Comparison of ENCODE assay signal across 9 mouse cellular contexts in the genomic region with DNA sequence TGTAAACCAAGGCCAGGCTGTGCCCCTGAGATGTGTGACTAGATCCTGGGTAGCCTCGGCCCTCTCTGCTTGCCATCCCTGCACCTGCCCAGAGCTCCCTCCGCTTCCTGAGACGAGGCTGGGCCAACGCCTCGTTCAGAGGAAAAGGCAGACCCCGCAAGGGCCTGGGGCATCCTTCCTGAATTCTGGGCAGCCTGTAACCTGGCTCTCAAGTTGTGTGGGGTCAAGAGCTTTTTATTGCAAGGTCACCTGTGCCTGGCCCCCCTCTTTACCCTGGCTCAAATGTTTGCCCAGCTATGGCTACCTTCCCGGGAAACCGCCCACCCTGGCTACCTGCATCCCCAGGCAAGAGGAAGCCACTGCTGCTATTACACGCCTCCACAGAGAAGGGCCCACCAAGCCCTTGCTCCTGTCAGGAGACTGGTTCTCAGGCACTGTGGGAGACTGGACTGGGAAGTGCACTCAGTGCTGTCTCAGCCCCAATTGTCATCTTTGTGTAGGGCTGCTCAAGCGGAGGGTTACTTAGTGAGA. TPM values are rescaled to one million over a fixed set of nuclear protein-coding genes. Genes with fewer than 3 reads are reported as not detected.
DNase-seq lines count a peak whose midpoint lies in the region; ATAC-seq lines count a peak whose summit lies in the region.
"Had no signal": no experiment of that assay in that cellular context is flagged by ENCODE, and none has a peak within 500 bp of the region (broad histone marks: within the 10 kb centered on the region; RNA-seq: fewer than 3 reads in every experiment).

No protein-coding gene starts in this region.

- H3K4me1 ChIP-seq in forebrain, embryonic 11.5 days (replicated peaks; ENCODE audit: control insufficient read depth, insufficient read depth, low read length), result peaks cover 9% of the 10 kb centered on the region; the same call in 1 of the 2 replicates
- H3K4me1 ChIP-seq in limb, embryonic 10.5 days, result peaks cover 25% of the 10 kb centered on the region
- H3K4me1 ChIP-seq in neural tube, embryonic 14.5 days (ENCODE audit: control insufficient read depth, insufficient read depth, low read length), result peaks cover 10% of the 10 kb centered on the region

- H3K4me3 ChIP-seq in forebrain, embryonic 11.5 days (ENCODE audit: low read depth, low read length), result peak overlapping the region; percentile 46
- H3K4me3 ChIP-seq in limb, embryonic 10.5 days, result peak overlapping the region; percentile 58
- H3K4me3 ChIP-seq in neural tube, embryonic 14.5 days (ENCODE audit: low read depth, low read length), result peak overlapping the region; percentile 41

- ATAC-seq in forebrain, embryonic 11.5 days (replicated peaks; ENCODE audit: low FRiP score), result peak; percentile 46
- ATAC-seq in neural tube, embryonic 14.5 days (ENCODE audit: low read depth), result peak; percentile 47

- no peaks in the 10 kb centered on the region for H3K36me3 ChIP-seq in forebrain, embryonic 11.5 days (ENCODE audit: control insufficient read depth, insufficient read depth, low read length)
- H3K36me3 ChIP-seq in limb, embryonic 10.5 days, result peaks cover 3% of the 10 kb centered on the region
- H3K36me3 ChIP-seq in neural tube, embryonic 14.5 days (ENCODE audit: control insufficient read depth, insufficient read depth, low read length), result no peaks in the 10 kb centered on the region

- peak overlapping the region; percentile 77 for H3K9ac ChIP-seq in forebrain, embryonic 11.5 days (ENCODE audit: low read length)
- peak overlapping the region; percentile 77 for H3K9ac ChIP-seq in neural tube, embryonic 14.5 days (replicated peaks; ENCODE audit: low read depth, low read length)

- H3K27ac ChIP-seq in forebrain, embryonic 11.5 days (ENCODE audit: low read depth, low read length), result peak overlapping the region; percentile 84
- peak overlapping the region; percentile 92 for H3K27ac ChIP-seq in limb, embryonic 10.5 days
- peak overlapping the region; percentile 82 for H3K27ac ChIP-seq in neural tube, embryonic 14.5 days (ENCODE audit: low read depth, low read length)

- peak overlapping the region; percentile 90 for H3K4me2 ChIP-seq in forebrain, embryonic 11.5 days (ENCODE audit: low read depth, low read length, severe bottlenecking)
- peak overlapping the region; percentile 77 for H3K4me2 ChIP-seq in neural tube, embryonic 14.5 days (ENCODE audit: low read depth, low read length)

- intact Hi-C loops in left cerebral cortex, postnatal 10 days (cut with DNase I), result no loop called here

- H3K9me3 ChIP-seq in forebrain, embryonic 11.5 days (ENCODE audit: control insufficient read depth, low read length), result no peaks in the 10 kb centered on the region
- H3K9me3 ChIP-seq in limb, embryonic 10.5 days (replicated peaks), result no peaks in the 10 kb centered on the region
- no peaks in the 10 kb centered on the region for H3K9me3 ChIP-seq in neural tube, embryonic 14.5 days (ENCODE audit: control insufficient read depth, low read length)

- WGBS in forebrain, embryonic 11.5 days, result 20% methylated on average over 10 of the region's 10 CpGs
- WGBS in limb, embryonic 10.5 days, result 37% methylated on average over 10 of the region's 10 CpGs
- WGBS in neural tube, embryonic 14.5 days, result 28% methylated on average over 10 of the region's 10 CpGs

- DNase-seq in heart, adult 8-10 months (ENCODE audit: low spot score), result peak; percentile 16
- DNase-seq in heart, adult 18-20 months, result no peak
- DNase-seq in ES-CJ7 (ENCODE audit: low read depth, low spot score), result peak; percentile 35
- peak; percentile 60 for DNase-seq in forebrain, embryonic 11.5 days (ENCODE audit: low spot score)
- no peak for DNase-seq in limb, embryonic 10.5 days (ENCODE audit: low spot score)
- DNase-seq in natural killer cell, adult 2 months (ENCODE audit: low spot score in 2 of 2), result no peak
- DNase-seq in left cerebral cortex, postnatal 10 days (ENCODE audit: extremely low spot score in 1 of 2, low spot score in 2 of 2), result no peak

- H3K27me3 ChIP-seq in forebrain, embryonic 11.5 days (ENCODE audit: control insufficient read depth, insufficient read depth, low read length), result no peaks in the 10 kb centered on the region
- H3K27me3 ChIP-seq in limb, embryonic 10.5 days (ENCODE audit: low read depth, poor library complexity, severe bottlenecking), result no peaks in the 10 kb centered on the region
- no peaks in the 10 kb centered on the region for H3K27me3 ChIP-seq in neural tube, embryonic 14.5 days (ENCODE audit: control insufficient read depth, insufficient read depth, low read length)

RNA-seq across cellular contexts. Expression of gene Mtfp1, which starts 1.9 kb away (rescaled TPM):
- 100 to 1,000 TPM; 128 to 167 (median 148) TPM for total RNA-seq in heart, adult 8-10 months (2022)
- total RNA-seq in heart, adult 18-20 months (2021), result 100 to 1,000 TPM; 133 to 172 TPM
- polyA plus RNA-seq in forebrain, embryonic 11.5 days (2014; fragmentation: Nextera tagmentation; extraction: Ambion mirVana), result 7.9 and 8.9 TPM in 2 replicates
- polyA plus RNA-seq in limb, embryonic 10.5 days (2016; fragmentation: Nextera tagmentation; extraction: Ambion mirVana), result 12.5 and 16.2 TPM in 2 replicates
- 8.4 and 12.3 TPM in 2 replicates for polyA plus RNA-seq in neural tube, embryonic 14.5 days (2014; fragmentation: Nextera tagmentation; extraction: Ambion mirVana)
- 10 to 100 TPM; 59.4 to 73.7 TPM for total RNA-seq in left cerebral cortex, postnatal 10 days (2021)

RNA-seq across cellular contexts. Expression of gene Sec14l2, which starts 26.1 kb away (rescaled TPM):
- under 1 TPM; 0.41 to 0.82 (median 0.60) TPM for total RNA-seq in heart, adult 8-10 months (2022)
- total RNA-seq in heart, adult 18-20 months (2021), result under 1 TPM; 0.44 to 0.87 TPM
- polyA plus RNA-seq in forebrain, embryonic 11.5 days (2014; fragmentation: Nextera tagmentation; extraction: Ambion mirVana), result 2.1 TPM in 2 replicates
- 1.5 and 2.7 TPM in 2 replicates for polyA plus RNA-seq in limb, embryonic 10.5 days (2016; fragmentation: Nextera tagmentation; extraction: Ambion mirVana)
- 3.9 and 5.0 TPM in 2 replicates for polyA plus RNA-seq in neural tube, embryonic 14.5 days (2014; fragmentation: Nextera tagmentation; extraction: Ambion mirVana)
- total RNA-seq in left cerebral cortex, postnatal 10 days (2021), result 10 to 100 TPM; 14.0 to 14.4 TPM

RNA-seq across cellular contexts. Expression of gene Sec14l3, which starts 32.5 kb away (rescaled TPM):
- total RNA-seq in heart, adult 8-10 months (2022), result 1 to 10 TPM in 1 of 4 experiments, not detected in 3; 1.6 TPM
- 1 to 10 TPM in 1 of 2 experiments, not detected in 1; 6.2 TPM for total RNA-seq in heart, adult 18-20 months (2021)
- 0.28 and 0.37 TPM in 2 replicates for polyA plus RNA-seq in forebrain, embryonic 11.5 days (2014; fragmentation: Nextera tagmentation; extraction: Ambion mirVana)
- polyA plus RNA-seq in limb, embryonic 10.5 days (2016; fragmentation: Nextera tagmentation; extraction: Ambion mirVana), result not detected in 2 replicates
- 0.10 and 0.37 TPM in 2 replicates for polyA plus RNA-seq in neural tube, embryonic 14.5 days (2014; fragmentation: Nextera tagmentation; extraction: Ambion mirVana)
- total RNA-seq in left cerebral cortex, postnatal 10 days (2021), result 1 to 10 TPM; 2.3 to 3.6 TPM
- total RNA-seq: hematopoietic stem cell, adult 5-6 weeks had no signal

RNA-seq across cellular contexts. Expression of gene Rnf215, which starts 37.8 kb away (rescaled TPM):
- total RNA-seq in heart, adult 8-10 months (2022), result 10 to 100 TPM in 3 of 4 experiments, 1 to 10 TPM in 1; 10.0 to 14.2 (median 11.2) TPM
- total RNA-seq in heart, adult 18-20 months (2021), result 10 to 100 TPM; 11.6 to 13.5 TPM
- 25.0 and 31.4 TPM in 2 replicates for polyA plus RNA-seq in forebrain, embryonic 11.5 days (2014; fragmentation: Nextera tagmentation; extraction: Ambion mirVana)
- 16.3 and 23.3 TPM in 2 replicates for polyA plus RNA-seq in limb, embryonic 10.5 days (2016; fragmentation: Nextera tagmentation; extraction: Ambion mirVana)
- 51.0 and 53.3 TPM in 2 replicates for polyA plus RNA-seq in neural tube, embryonic 14.5 days (2014; fragmentation: Nextera tagmentation; extraction: Ambion mirVana)
- total RNA-seq in left cerebral cortex, postnatal 10 days (2021), result 10 to 100 TPM; 43.4 to 45.8 TPM

Comparison
In these comparisons a context has a peak if more than half of its experiments do, and no peak if none do; other contexts are left out.
1. DNase-seq: peak in heart, adult 8-10 months (single experiment), ES-CJ7 (single experiment) and forebrain, embryonic 11.5 days (single experiment); none in heart, adult 18-20 months (0 of 2), limb, embryonic 10.5 days (single experiment), natural killer cell, adult 2 months (0 of 2) and left cerebral cortex, postnatal 10 days (0 of 2).
2. RNA of gene Sec14l2, which starts 26.1 kb away (total RNA-seq): 14.0 to 14.4 TPM in left cerebral cortex, postnatal 10 days; 0.44 to 0.87 TPM in heart, adult 18-20 months and 0.41 to 0.82 TPM in heart, adult 8-10 months; every median in the first group is over 4 times any median in the second.
3. Peak in every context shown above with its lines, with median percentiles within 50 percentile points of each other: H3K27ac ChIP-seq and H3K4me3 ChIP-seq.